Mouse (Mus musculus) adipocyte (in vitro differentiated cells): ENCODE measurements around the gene Clrn3.
"Not testable (repeated sequence)": the region's sequence is repeated elsewhere in the genome, so short reads cannot be mapped to it uniquely, and the experiment has no call there.

Experiments used
- DNase-seq: peaks from one replicate; pipeline ENCODE4 v3.0.0-alpha.2; 2016; ENCODE audit warnings: low spot score

Clrn3 gene

GRCm38 (mm10) chr7:135528515-135528914 is at the start of gene Clrn3:
Gene Clrn3, minus strand, starts transcription at chr7:135528654.
- no peak for DNase-seq

GRCm38 (mm10) chr7:135576329-135576728 is 47.9 kb upstream of the Clrn3 start:
- no peak for DNase-seq

- not testable (repeated sequence) for DNase-seq
These were observed 47.0 kb upstream of the Clrn3 start for GRCm38 (mm10) chr7:135575319-135576069.

GRCm38 (mm10) chr7:135571951-135572559 is 43.6 kb upstream of the Clrn3 start:
- DNase-seq = no peak

- no peak for DNase-seq
These were observed 42.9 kb upstream of the Clrn3 start for GRCm38 (mm10) chr7:135571392-135571791.

GRCm38 (mm10) chr7:135568550-135568949 is 40.1 kb upstream of the Clrn3 start:
- DNase-seq = no peak

GRCm38 (mm10) chr7:135567582-135567981 is 39.1 kb upstream of the Clrn3 start:
- no peak for DNase-seq

GRCm38 (mm10) chr7:135566013-135566412 is 37.6 kb upstream of the Clrn3 start:
- no peak for DNase-seq

GRCm38 (mm10) chr7:135564022-135564421 is 35.6 kb upstream of the Clrn3 start:
- no peak for DNase-seq

GRCm38 (mm10) chr7:135560280-135560679 is 31.8 kb upstream of the Clrn3 start:
- DNase-seq = no peak

- no peak for DNase-seq
These were observed 28.4 kb upstream of the Clrn3 start for GRCm38 (mm10) chr7:135556663-135557402.

GRCm38 (mm10) chr7:135553550-135553949 is 25.1 kb upstream of the Clrn3 start:
- DNase-seq = no peak

GRCm38 (mm10) chr7:135551547-135551946 is 23.1 kb upstream of the Clrn3 start:
- peak; percentile 64 for DNase-seq

- no peak for DNase-seq
These were observed 20.0 kb upstream of the Clrn3 start for GRCm38 (mm10) chr7:135548434-135548833.

GRCm38 (mm10) chr7:135546530-135546929 is 18.1 kb upstream of the Clrn3 start:
- DNase-seq = no peak

- DNase-seq = no peak
These were observed 17.5 kb upstream of the Clrn3 start for GRCm38 (mm10) chr7:135545957-135546356.

- DNase-seq = no peak
These were observed 15.9 kb upstream of the Clrn3 start for GRCm38 (mm10) chr7:135544321-135544720.

GRCm38 (mm10) chr7:135543033-135543432 is 14.6 kb upstream of the Clrn3 start:
- no peak for DNase-seq

GRCm38 (mm10) chr7:135542235-135542634 is 13.8 kb upstream of the Clrn3 start:
- DNase-seq = no peak

- DNase-seq = no peak
These were observed 11.0 kb upstream of the Clrn3 start for GRCm38 (mm10) chr7:135539429-135539828.

GRCm38 (mm10) chr7:135537948-135538741 is 9.7 kb upstream of the Clrn3 start:
- DNase-seq = no peak

- DNase-seq = peak; percentile 5
These were observed 9.0 kb upstream of the Clrn3 start, which contains the start of gene Ptpre for GRCm38 (mm10) chr7:135537341-135537901. Gene Ptpre, plus strand, starts transcription at chr7:135537481.
